Mouse (Mus musculus): ENCODE measurements around the gene Gm10153. TPM values are rescaled to one million over a fixed set of nuclear protein-coding genes. Genes with fewer than 3 reads are reported as not detected.
"Not testable (repeated sequence)": the region's sequence is repeated elsewhere in the genome, so short reads cannot be mapped to it uniquely, and the experiment has no call there.

Gene Gm10153
- total and polyA plus RNA-seq, 2 experiments, result not detected

DNA sequence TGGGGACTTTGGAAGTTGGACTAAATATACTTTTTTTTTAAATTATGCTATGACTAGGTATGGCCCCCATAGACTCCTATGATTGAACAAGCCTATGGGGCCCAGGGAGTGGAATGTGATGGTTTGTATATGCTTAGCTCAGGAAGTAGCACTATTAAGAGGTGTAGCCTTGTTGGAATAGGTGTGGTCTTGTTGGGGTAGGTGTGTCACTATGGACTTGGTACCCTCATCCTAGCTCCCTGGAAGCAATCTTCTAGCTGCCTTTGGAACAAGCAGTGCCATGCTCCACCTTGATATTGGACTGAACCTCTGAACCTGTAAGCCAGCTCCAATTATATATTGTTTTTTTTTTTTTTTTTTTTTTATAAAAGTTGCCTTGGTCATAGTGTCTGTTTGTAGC lies 15.3 kb upstream of the Gm10153 start:
- TF ChIP-seq CTCF (IDR thresholded peaks at IDR 0.05; ENCODE audit: low read depth, low read length), result no peak
- no peak for TF ChIP-seq POLR2A (IDR thresholded peaks at IDR 0.05; ENCODE audit: extremely low read depth, insufficient read depth, low read length)
- H3K4me1 ChIP-seq (ENCODE audit: control insufficient read depth, insufficient read depth, low read length), result no peaks in the 10 kb centered on the region

GRCm38 (mm10) chr7:142201064-142201463 lies 10.9 kb upstream of the Gm10153 start, which contains the start of gene Krtap5-3:
Krtap5-3 (plus strand) TSS chr7:142201364.
- WGBS, result 47% methylated on average over 1 of the region's 1 CpGs
- Histone ChIP-seq H3K4me1 (ENCODE audit: control insufficient read depth, insufficient read depth, low read length) (no peaks in the 10 kb centered on the region), H3K27ac (replicated peaks; ENCODE audit: insufficient read depth, low read depth, low read length) (no peak within 1 kb of the TSS), H3K27me3 (ENCODE audit: control insufficient read depth, insufficient read depth, low read length) (0 out of 2 replicates have a peak, but pooled peaks cover under 1% of the 10 kb centered on the region), H3K36me3 (ENCODE audit: control insufficient read depth, insufficient read depth, low read length) (no peaks in the 10 kb centered on the region), H3K4me3 (ENCODE audit: insufficient read depth, low read depth, low read length) (no peak within 1 kb of the TSS), H3K9ac (ENCODE audit: low read depth, low read length) (no peak within 1 kb of the TSS), H3K79me2 (ENCODE audit: control insufficient read depth, insufficient read depth, low read length) (no peaks in the 10 kb centered on the region)
- no peak for DNase-seq (ENCODE audit: extremely low read depth, low read depth, low spot score)
- no peak for TF ChIP-seq POLR2A (IDR thresholded peaks at IDR 0.05; ENCODE audit: extremely low read depth, insufficient read depth, low read length)
- no peak for TF ChIP-seq CTCF (IDR thresholded peaks at IDR 0.05; ENCODE audit: low read depth, low read length)

More for the DNA sequence above, 15.3 kb upstream of the Gm10153 start:
- Histone ChIP-seq H3K4me3 (ENCODE audit: insufficient read depth, low read depth, low read length) (no peak overlapping the region), H3K27ac (replicated peaks; ENCODE audit: insufficient read depth, low read depth, low read length) (no peak overlapping the region), H3K27me3 (ENCODE audit: control insufficient read depth, insufficient read depth, low read length) (0 out of 2 replicates have a peak, but pooled peaks cover 2% of the 10 kb centered on the region), H3K9ac (ENCODE audit: low read depth, low read length) (no peak overlapping the region), H3K36me3 (ENCODE audit: control insufficient read depth, insufficient read depth, low read length) (no peaks in the 10 kb centered on the region), H3K79me2 (ENCODE audit: control insufficient read depth, insufficient read depth, low read length) (no peaks in the 10 kb centered on the region)
- no peak for DNase-seq (ENCODE audit: extremely low read depth, low read depth, low spot score)

- WGBS, result 77% methylated on average over 2 of the region's 2 CpGs
- no peaks in the 10 kb centered on the region for H3K4me1 ChIP-seq (ENCODE audit: control insufficient read depth, insufficient read depth, low read length)
Observed at GRCm38 (mm10) chr7:142198748-142199147, 8.6 kb upstream of the Gm10153 start.

GRCm38 (mm10) chr7:142188156-142188555 lies 2.0 kb downstream of the Gm10153 start:
- Histone ChIP-seq H3K79me2 (ENCODE audit: control insufficient read depth, insufficient read depth, low read length) (no peaks in the 10 kb centered on the region), H3K36me3 (ENCODE audit: control insufficient read depth, insufficient read depth, low read length) (no peaks in the 10 kb centered on the region), H3K27ac (replicated peaks; ENCODE audit: insufficient read depth, low read depth, low read length) (no peak overlapping the region), H3K9ac (ENCODE audit: low read depth, low read length) (no peak overlapping the region), H3K4me1 (ENCODE audit: control insufficient read depth, insufficient read depth, low read length) (no peaks in the 10 kb centered on the region), H3K4me3 (ENCODE audit: insufficient read depth, low read depth, low read length) (no peak overlapping the region), H3K27me3 (ENCODE audit: control insufficient read depth, insufficient read depth, low read length) (peaks cover 2% of the 10 kb centered on the region; the same call in 1 of the 2 replicates)
- DNase-seq (ENCODE audit: extremely low read depth, low read depth, low spot score), result no peak
- TF ChIP-seq POLR2A (IDR thresholded peaks at IDR 0.05; ENCODE audit: extremely low read depth, insufficient read depth, low read length) (no peak), CTCF (IDR thresholded peaks at IDR 0.05; ENCODE audit: low read depth, low read length) (no peak)
- 73% methylated on average over 2 of the region's 2 CpGs for WGBS

More at GRCm38 (mm10) chr7:142198748-142199147, 8.6 kb upstream of the Gm10153 start:
- no peaks in the 10 kb centered on the region for H3K27me3 ChIP-seq (ENCODE audit: control insufficient read depth, insufficient read depth, low read length)
- no peak overlapping the region for H3K4me3 ChIP-seq (ENCODE audit: insufficient read depth, low read depth, low read length)
- H3K9ac ChIP-seq (ENCODE audit: low read depth, low read length), result no peak overlapping the region
- no peaks in the 10 kb centered on the region for H3K79me2 ChIP-seq (ENCODE audit: control insufficient read depth, insufficient read depth, low read length)
- TF ChIP-seq POLR2A (IDR thresholded peaks at IDR 0.05; ENCODE audit: extremely low read depth, insufficient read depth, low read length) (no peak), CTCF (IDR thresholded peaks at IDR 0.05; ENCODE audit: low read depth, low read length) (no peak)
- DNase-seq (ENCODE audit: extremely low read depth, low read depth, low spot score), result no peak
- H3K36me3 ChIP-seq (ENCODE audit: control insufficient read depth, insufficient read depth, low read length), result no peaks in the 10 kb centered on the region
- H3K27ac ChIP-seq (replicated peaks; ENCODE audit: insufficient read depth, low read depth, low read length), result no peak overlapping the region

- H3K36me3 ChIP-seq (ENCODE audit: control insufficient read depth, insufficient read depth, low read length), result no peaks in the 10 kb centered on the region
Observed at GRCm38 (mm10) chr7:142181021-142181420, 9.2 kb downstream of the Gm10153 start.

GRCm38 (mm10) chr7:142178685-142179084 lies 11.5 kb downstream of the Gm10153 start:
- no peak overlapping the region for H3K9ac ChIP-seq (ENCODE audit: low read depth, low read length)
- H3K4me1 ChIP-seq (ENCODE audit: control insufficient read depth, insufficient read depth, low read length), result no peaks in the 10 kb centered on the region
- no peak overlapping the region for H3K4me3 ChIP-seq (ENCODE audit: insufficient read depth, low read depth, low read length)
- DNase-seq (ENCODE audit: extremely low read depth, low read depth, low spot score), result no peak
- H3K27ac ChIP-seq (replicated peaks; ENCODE audit: insufficient read depth, low read depth, low read length), result no peak overlapping the region
- WGBS, result 69% methylated on average over 1 of the region's 1 CpGs
- H3K79me2 ChIP-seq (ENCODE audit: control insufficient read depth, insufficient read depth, low read length), result no peaks in the 10 kb centered on the region
- no peaks in the 10 kb centered on the region for H3K36me3 ChIP-seq (ENCODE audit: control insufficient read depth, insufficient read depth, low read length)
- no peak for TF ChIP-seq POLR2A (IDR thresholded peaks at IDR 0.05; ENCODE audit: extremely low read depth, insufficient read depth, low read length)
- TF ChIP-seq CTCF (IDR thresholded peaks at IDR 0.05; ENCODE audit: low read depth, low read length), result no peak
- no peaks in the 10 kb centered on the region for H3K27me3 ChIP-seq (ENCODE audit: control insufficient read depth, insufficient read depth, low read length)

More at GRCm38 (mm10) chr7:142181021-142181420, 9.2 kb downstream of the Gm10153 start:
- TF ChIP-seq CTCF (IDR thresholded peaks at IDR 0.05; ENCODE audit: low read depth, low read length), result no peak
- no peak for TF ChIP-seq POLR2A (IDR thresholded peaks at IDR 0.05; ENCODE audit: extremely low read depth, insufficient read depth, low read length)
- DNase-seq (ENCODE audit: extremely low read depth, low read depth, low spot score), result no peak
- no peak overlapping the region for H3K9ac ChIP-seq (ENCODE audit: low read depth, low read length)
- no peaks in the 10 kb centered on the region for H3K27me3 ChIP-seq (ENCODE audit: control insufficient read depth, insufficient read depth, low read length)
- H3K4me1 ChIP-seq (ENCODE audit: control insufficient read depth, insufficient read depth, low read length), result no peaks in the 10 kb centered on the region
- no peak overlapping the region for H3K27ac ChIP-seq (replicated peaks; ENCODE audit: insufficient read depth, low read depth, low read length)
- no peaks in the 10 kb centered on the region for H3K79me2 ChIP-seq (ENCODE audit: control insufficient read depth, insufficient read depth, low read length)
- WGBS, result 38% methylated on average over 1 of the region's 1 CpGs
- H3K4me3 ChIP-seq (ENCODE audit: insufficient read depth, low read depth, low read length), result no peak overlapping the region

DNA sequence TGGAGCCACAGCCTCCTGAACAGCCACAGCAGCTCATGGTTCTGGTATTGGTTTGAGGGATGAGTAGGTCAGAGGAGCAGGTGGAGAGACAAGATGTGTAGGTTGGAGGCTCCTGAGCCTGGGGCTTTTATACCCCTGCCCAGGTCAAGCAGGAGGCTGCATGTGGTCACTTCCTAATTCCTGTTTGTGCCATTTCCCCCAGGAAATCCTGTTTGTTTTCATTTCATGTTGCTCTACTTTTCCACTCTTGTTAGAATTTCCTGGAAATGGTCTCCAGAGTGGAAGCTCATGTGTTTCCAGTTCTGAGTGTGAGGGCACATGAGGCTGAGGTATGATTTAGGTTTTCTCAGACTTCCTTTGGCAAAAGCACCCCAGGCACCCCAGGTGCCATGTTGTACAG lies 14.3 kb downstream of the Gm10153 start, which contains the start of gene Krtap5-2:
Gene Krtap5-2 (minus strand): TSS at position 101 of the 400 bp plus-strand sequence.
- not testable (repeated sequence) for H3K9ac ChIP-seq (ENCODE audit: low read depth, low read length); H3K27ac ChIP-seq (replicated peaks; ENCODE audit: insufficient read depth, low read depth, low read length); H3K4me1 ChIP-seq (ENCODE audit: control insufficient read depth, insufficient read depth, low read length); H3K79me2 ChIP-seq (ENCODE audit: control insufficient read depth, insufficient read depth, low read length); H3K27me3 ChIP-seq (ENCODE audit: control insufficient read depth, insufficient read depth, low read length); H3K36me3 ChIP-seq (ENCODE audit: control insufficient read depth, insufficient read depth, low read length); DNase-seq (ENCODE audit: extremely low read depth, low read depth, low spot score); H3K4me3 ChIP-seq (ENCODE audit: insufficient read depth, low read depth, low read length)

All from liver, adult 2 months (tissue).